Mouse (Mus musculus) kidney, adult 8-10 months (tissue): ENCODE data around the gene Aplf.

Experiments
- DNase-seq, 2 experiments: peaks; one replicate each; pipeline ENCODE4 v3.0.0; 2022

The Aplf gene

DNA sequence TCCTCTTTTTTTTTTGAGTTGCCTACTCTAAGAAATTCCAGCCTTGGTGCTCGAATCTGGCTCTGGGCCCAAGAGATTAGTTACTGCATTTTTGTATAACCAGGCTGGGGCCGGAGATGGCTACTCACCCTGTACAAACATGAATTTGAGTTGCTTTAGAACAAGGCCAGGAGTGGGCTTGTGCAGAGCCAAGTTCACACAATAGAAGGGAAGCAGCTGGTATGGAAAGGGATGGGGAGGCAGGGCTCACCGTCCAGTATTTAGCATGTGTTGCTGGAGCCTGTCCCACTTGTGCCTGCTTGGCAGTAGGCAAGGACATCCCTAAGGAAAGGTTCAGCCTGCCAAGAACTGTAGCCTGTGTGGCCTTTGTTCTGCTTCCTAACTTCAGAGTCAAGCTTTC is 50.7 kb downstream of the Aplf start:
- peak in 1 of 2 experiments; percentile 17 for DNase-seq

DNA sequence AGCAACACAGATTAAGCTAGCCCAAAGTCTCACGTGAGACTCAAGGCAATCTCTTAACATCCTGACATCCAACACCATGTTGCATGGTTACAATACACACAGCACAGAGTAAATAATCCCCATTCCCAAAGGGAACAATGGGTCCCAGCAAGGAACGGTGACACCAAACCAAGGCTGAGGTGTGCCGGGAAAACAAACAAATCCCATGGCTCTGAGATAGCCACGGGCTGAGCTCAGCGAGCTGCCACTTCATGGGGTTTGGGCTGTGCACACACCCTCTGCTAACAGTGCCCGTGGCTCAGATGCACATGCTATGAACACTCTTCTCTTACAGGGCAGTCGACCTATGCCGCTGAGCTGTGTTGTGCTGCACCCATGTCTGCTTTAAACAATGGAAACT is 54.0 kb downstream of the Aplf start:
- DNase-seq: no peak

DNA sequence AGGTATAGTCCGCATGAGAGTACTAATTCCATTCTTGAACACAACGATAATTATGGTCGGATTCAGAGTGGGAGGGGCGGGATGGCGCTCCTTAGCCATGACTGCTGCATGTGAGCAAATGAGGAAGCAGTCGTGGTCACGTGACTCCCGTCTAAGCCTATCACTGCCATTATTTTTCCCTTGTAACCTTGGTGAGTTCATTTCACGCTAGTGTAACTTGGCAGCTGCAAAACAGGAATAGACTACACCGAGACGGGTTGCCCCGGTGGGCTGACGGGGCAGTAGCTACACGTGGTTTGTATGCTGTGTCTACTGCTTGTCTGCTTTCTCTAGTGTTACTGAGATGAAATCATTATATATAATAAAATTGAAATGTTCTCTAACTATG is 56.3 kb downstream of the Aplf start:
- no peak for DNase-seq

DNA sequence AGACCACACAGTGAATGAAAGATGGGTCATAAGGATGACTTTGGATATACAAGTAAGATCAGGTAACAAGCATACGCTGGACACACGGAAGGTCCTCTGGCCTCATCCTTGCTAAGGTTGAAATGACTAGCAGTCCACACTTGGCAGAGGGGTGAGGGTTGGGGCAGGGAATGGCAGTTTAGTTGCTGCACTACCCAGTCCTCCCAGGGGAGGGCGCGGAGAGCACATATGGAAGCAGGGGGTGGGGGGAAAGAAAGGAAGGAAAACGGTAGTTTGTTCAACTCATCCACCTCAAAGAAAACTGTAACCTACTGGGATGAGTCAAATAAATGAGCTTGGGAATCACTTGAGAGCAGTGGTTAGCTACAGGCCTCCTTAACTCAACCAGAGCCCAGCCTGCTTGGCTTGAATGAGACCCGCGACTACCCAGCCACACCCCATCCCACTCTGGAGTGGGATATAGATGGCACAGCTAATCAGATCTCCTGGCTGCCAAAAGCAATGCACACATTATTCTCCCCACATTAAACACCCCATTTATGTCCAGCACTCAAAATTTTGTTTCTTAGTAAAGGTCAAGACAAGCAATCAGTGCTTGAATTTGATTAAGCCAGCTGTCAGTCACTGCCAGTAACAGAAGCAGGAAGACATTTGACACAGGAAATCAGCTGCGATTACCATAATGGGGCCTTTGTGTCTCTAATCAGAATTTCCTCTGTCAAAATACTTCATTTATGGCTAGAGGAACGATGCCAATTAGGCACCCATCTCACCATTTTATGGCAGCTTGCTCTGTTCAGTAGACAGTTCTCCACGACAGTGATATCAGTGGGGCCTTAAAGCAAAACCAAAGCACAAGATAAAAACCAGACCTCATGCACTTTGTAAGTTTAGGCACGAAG is 56.9 kb downstream of the Aplf start:
- DNase-seq: peak; percentile 28 to 60

DNA sequence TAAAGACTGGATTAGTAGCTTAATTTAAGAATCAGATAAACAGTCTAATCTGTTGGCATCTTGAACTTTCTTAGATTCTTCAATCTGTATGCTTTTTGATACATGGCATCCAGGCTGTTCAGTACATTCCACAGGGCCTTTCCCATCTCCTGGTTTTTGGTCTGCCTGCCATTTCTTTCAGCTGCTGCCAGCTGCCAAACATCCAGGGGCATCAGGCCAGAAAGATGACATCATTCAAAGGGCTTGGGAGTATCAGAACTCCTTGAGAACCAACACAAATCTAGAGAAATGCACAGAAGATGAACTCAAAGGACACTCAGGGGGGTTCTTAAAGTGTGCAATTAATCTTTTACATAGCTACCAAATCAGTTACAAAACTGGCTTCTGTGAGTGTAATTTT is 72.2 kb downstream of the Aplf start:
- DNase-seq: no peak

DNA sequence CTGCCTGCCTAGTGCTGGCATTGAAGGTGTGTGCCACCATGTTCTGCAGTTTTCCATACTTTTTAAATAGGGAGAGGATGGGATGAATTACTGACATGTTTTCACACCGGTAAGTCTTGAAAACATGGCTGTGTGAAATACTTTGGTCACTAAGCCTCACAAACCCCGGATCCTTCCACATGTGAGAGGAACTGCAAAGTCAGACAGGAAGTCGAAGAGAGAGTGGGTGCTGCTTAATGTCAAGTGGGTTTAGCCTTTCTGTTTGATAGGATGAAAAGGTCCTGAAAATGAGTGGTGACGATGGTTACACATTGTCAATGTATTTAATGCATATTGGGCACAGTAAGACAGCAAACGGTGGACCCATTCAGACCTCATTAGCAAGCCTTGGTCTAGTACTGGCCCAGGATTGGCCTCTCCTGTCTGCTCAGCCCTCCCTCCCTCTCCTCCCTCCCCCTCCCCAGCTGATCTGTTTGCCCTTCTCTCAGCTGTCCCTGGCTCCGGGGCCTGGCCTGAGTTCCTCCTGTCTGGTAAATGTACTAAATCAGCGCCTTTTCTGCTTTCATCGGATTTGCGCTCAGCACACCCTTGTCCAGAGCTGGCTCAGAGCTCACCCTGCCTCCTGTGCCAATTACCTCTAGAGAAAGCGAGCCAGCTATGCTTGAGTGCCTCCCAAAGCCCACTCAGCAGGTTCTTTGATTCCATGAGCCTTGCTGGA is 74.7 kb downstream of the Aplf start:
- DNase-seq: peak; percentile 71 to 82

DNA sequence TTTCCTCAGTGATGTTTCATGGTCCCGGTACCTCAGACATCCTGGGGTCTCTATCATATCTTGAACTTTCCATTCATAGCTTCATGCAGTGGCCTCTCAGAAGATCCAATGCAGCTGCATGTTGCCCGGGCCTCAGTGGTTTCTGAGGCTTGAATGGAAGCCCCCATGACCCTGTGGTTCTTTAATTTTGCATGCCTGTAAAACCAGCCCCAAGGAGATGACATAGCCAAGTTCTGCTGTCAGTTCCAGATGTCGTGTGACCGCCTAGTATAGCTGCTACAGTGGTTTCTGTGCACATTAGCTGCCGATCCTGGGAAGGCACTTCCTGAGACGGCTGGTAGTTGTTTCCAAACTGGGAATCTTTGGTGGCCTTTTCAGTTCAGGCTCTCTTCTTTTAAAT is 77.8 kb downstream of the Aplf start:
- no peak for DNase-seq

DNA sequence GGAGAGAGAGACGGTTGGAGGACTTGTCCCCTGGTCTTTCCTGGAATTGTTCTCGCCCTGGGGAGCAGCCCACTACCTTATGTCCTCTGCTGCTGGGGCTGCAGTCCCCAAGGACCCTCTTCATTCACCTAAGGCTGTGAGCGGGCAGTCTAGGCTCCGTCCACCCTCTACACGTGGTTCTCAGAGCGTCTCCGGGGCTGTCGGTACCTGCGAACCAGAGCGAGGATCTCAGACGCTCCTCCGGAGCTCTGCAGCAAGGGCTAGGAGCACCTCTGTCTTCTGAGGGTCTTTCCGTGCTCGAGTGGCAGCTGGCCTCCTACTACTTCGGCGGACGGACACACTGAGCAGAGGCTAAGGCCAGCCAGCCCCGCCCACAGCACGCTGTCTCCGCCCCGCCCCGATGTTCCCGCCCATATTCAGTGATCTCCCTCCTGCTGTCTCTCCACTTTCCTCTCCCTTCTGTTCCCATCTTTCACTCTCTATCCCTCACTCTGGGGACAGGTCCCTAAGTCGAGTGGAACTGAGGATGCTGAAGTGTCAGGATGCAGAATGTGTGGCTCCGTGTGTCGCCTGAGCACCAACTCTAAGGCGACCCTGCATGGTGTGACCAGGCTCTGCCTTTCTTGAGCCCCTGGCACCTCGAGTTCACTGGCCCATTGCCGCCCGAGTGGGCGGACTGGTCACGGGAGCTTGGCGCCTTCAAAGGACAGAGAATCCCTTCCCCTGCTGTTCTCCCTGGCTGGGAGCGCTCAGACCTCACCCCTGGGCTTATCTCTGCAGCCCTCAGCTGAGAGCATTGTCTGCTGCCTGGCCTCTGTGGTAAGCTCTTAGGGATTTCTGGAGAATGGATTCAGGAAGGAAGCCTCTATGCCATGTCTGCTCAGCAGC is 81.4 kb downstream of the Aplf start, which contains the start of gene Prokr1:
Gene Prokr1, minus strand, starts transcription at position 350 of the 888 bp plus-strand sequence.
- peak; percentile 4 to 31 for DNase-seq

DNA sequence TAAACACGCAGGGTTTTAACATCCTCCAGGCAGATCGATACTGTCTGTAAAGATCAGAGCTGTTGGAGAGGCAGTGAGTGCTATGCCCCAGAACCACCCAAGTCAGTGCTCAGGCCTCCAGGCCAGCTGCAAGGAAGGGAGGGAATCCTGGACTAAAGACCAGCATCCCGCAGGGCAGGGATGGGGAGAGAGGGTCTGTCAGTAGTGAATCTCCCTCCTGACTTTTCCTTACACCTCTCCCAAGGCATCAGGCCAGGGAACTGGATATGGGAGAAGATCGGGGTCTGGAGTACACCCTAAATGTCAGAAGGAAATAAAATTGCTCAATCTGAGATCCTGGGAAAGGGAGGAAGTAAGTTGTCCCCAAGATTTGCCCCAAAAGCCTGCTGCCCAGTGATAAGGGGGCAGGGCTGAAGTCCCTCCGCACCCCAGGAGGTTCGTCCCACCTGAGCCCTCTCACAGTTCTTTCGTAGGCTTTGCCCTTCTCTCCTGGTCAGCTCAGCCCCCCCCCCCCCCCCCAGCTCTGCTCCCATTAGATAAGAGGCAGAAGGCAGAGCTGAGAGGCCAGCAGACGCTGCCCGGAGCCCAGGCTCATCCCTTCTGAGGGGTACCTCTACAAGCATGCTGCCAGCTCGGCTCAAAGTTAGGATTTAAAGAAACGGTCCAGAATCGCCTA is 82.1 kb downstream of the Aplf start:
- no peak for DNase-seq

DNA sequence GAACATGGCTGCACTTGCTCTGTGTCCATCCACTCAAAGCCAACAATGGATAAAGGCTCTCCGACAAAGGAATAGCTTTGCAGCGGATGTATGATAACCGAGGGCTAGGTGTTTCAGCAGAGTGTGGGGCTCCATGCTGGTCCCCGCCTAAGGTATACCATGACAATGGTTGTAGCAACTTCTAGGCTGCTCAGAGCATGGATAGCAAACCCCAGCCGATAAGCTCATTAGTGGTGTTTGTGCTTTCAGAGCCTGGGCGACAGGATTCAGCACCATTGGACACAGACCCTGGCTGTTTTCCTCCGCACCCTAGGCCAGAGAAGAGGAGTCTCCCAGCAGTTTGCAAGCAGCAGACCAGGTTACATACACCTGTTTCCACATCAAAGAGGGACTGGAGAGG is 88.0 kb downstream of the Aplf start:
- no peak for DNase-seq

DNA sequence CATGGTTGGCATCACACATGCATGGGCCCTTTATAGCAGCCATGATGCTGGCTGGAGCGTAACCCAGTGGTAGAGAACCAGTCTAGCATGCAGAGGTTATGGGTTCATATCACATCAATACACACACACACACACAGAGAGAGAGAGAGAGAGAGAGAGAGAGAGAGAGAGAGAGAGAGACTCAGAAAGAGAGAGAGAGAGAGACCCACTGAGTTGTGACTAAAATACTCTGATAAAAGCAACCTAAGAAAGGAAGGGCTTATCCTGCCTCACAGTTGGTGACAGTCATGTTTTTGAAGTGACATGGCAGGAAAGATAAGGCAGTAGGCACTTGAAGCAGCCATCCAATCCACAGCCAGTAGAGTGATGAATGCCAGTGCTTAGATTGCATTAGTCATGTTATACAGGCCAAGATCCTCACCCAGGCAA is 88.8 kb downstream of the Aplf start:
- DNase-seq: no peak

DNA sequence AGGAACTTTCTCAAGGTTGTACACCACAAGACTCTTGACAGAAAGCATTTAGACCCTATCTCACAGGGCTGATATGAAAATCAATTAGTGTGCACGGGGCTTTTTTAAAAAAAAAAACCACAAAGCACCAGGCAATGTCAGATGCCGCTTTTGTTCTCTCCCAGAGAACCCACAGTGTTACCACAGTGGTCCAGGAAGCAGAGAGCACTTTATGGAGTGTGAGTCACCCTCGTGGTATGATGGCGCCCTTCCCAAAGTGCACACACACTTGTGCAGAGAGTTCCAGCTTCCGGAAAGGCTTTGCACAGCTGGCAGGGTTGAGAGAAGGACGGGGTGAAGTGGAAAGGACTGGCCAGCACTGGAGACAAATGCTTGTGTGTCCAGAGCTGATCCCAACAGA is 89.5 kb downstream of the Aplf start:
- DNase-seq: no peak

DNA sequence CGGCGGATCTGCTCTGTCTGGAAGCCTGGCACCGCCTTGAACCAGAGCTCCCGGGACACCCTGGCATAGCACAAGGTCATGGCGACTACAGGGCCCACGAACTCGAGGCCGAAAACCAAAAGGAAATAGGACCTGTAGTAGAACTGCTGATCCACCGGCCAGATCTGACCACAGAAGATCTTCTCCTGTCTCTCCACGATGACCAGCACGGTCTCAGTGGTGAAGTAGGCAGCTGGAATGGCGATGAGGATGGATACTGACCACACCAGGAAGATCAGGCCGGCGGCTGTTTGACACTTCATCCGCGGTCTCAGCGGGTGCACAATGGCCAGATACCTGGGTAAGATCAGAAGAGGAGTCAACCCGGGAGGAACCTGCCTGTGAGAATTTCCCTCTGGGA is 90.4 kb downstream of the Aplf start:
- no peak for DNase-seq

DNA sequence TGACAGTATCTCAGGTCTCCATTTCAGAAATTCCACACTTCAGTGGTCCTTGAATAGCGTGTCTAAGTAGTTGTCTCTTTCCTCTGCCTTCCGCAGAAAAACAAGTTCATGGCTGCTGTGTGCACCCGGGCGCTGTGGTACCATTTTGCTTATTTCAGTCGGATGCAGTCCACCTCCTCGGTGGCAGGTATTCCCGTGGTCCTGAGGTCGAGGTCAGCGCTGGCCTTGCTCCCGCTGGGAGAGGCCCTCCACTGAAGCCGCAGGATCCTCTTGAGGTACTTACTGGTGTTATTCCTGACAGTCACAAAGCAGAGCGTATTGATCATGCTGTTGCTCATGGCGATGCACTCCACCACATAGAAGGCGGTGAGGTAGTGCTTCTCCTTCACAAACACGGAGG is 90.9 kb downstream of the Aplf start:
- no peak for DNase-seq
